Mouse (Mus musculus) midbrain, postnatal 0 days (tissue): ENCODE data around the gene 2610042L04Rik. TPM values are rescaled to one million over a fixed set of nuclear protein-coding genes. Genes with fewer than 3 reads are reported as not detected.
"Not testable (repeated sequence)": the region's sequence is repeated elsewhere in the genome, so short reads cannot be mapped to it uniquely, and the experiment has no call there.

ENCODE experiments used
- ATAC-seq: fragments of 200-750 bp; cut with Nextera tagmentation; 2 replicates; pipeline ENCODE4 v1.8.0; 2017; ENCODE audit warnings: moderate number of reproducible peaks, mild to moderate bottlenecking, moderate TSS enrichment, moderate library complexity; ENCODE audit not compliant: low FRiP score
- DNase-seq: peaks from one replicate; pipeline ENCODE4 v3.0.0-alpha.2; 2015; ENCODE audit warnings: low spot score
- H3K27ac ChIP-seq: fragments of 300-500 bp; sonication (generic); 2 replicates; pipeline ENCODE4 v1.5.1; 2014; ENCODE audit warnings: low read depth, mild to moderate bottlenecking, low read length, mixed read lengths
- H3K27me3 ChIP-seq: fragments of 300-500 bp; sonication (generic); 2 replicates; pipeline ENCODE4 v1.6.1; 2014; ENCODE audit warnings: low read length, control low read depth, mixed read lengths; ENCODE audit not compliant: insufficient read depth
- H3K36me3 ChIP-seq: fragments of 300-500 bp; sonication (generic); 2 replicates; pipeline ENCODE4 v1.6.1; 2014; ENCODE audit warnings: low read length, control low read depth, mixed read lengths; ENCODE audit not compliant: insufficient read depth
- H3K4me1 ChIP-seq: fragments of 300-500 bp; sonication (generic); 2 replicates; pipeline ENCODE4 v1.6.1; 2014; ENCODE audit warnings: mild to moderate bottlenecking, control low read depth, antibody characterized with exemption, low read length, mixed read lengths; ENCODE audit not compliant: insufficient read depth
- H3K4me2 ChIP-seq: fragments of 300-500 bp; sonication (generic); 2 replicates; pipeline ENCODE4 v1.6.1; 2014; ENCODE audit warnings: low read depth, mild to moderate bottlenecking, low read length, mixed read lengths; ENCODE audit not compliant: poor library complexity, severe bottlenecking
- H3K4me3 ChIP-seq: fragments of 300-500 bp; sonication (generic); 2 replicates; pipeline ENCODE4 v1.5.1; 2014; ENCODE audit warnings: low read depth, mild to moderate bottlenecking, low read length, moderate library complexity
- H3K9ac ChIP-seq: fragments of 300-500 bp; sonication (generic); replicated peaks from 2 replicates; pipeline ENCODE4 v1.6.1; 2014; ENCODE audit warnings: mild to moderate bottlenecking, low read length, moderate library complexity, mixed read lengths; ENCODE audit not compliant: poor library complexity, severe bottlenecking
- H3K9me3 ChIP-seq: fragments of 300-500 bp; sonication (generic); 2 replicates; pipeline ENCODE4 v1.6.1; 2016; ENCODE audit warnings: low read length, control low read depth
- WGBS: fragments of 180-500 bp; shearing (Covaris S2); extraction: QIAGEN DNeasy Blood & Tissue Kit; methylation state at CpG from one replicate; pipeline ENCODE4 v1.1.7; 2014; 5-methylcytosine and 5-hydroxymethylcytosine counted together
- polyA plus RNA-seq: library from polyadenylated mRNA; unstranded; fragments of >200 nt; fragmentation: Nextera tagmentation; extraction: Ambion mirVana; gene quantifications from 2 replicates; pipeline ENCODE4 v1.2.1, GENCODE M21; 2015
- total RNA-seq: library from RNA; depleted of rRNA; stranded (reverse); fragments of >200 nt; gene quantifications from 2 replicates; pipeline ENCODE4 v1.2.3, GENCODE M21; 2014; rRNA removed

Gene 2610042L04Rik
- total and polyA plus RNA-seq, 2 experiments from 2014 or later, result 6.8 to 8.7 TPM

- H3K4me3 ChIP-seq, H3K9me3 ChIP-seq, DNase-seq, H3K9ac ChIP-seq, H3K4me2 ChIP-seq, ATAC-seq, H3K36me3 ChIP-seq, H3K27ac ChIP-seq, H3K4me1 ChIP-seq, H3K27me3 ChIP-seq: not testable (repeated sequence)
Observed at GRCm38 (mm10) chr14:4398624-4399023, 64.1 kb downstream of the 2610042L04Rik start.

GRCm38 (mm10) chr14:4400115-4400789, 65.7 kb downstream of the 2610042L04Rik start:
- H3K4me3 ChIP-seq, H3K36me3 ChIP-seq, H3K9me3 ChIP-seq, H3K9ac ChIP-seq, H3K4me2 ChIP-seq, ATAC-seq, H3K27me3 ChIP-seq, H3K27ac ChIP-seq, DNase-seq, H3K4me1 ChIP-seq: not testable (repeated sequence)
- WGBS, result 86% methylated on average over 5 of the region's 5 CpGs

- H3K9ac ChIP-seq, ATAC-seq, H3K27me3 ChIP-seq, H3K9me3 ChIP-seq, DNase-seq, H3K27ac ChIP-seq, H3K4me3 ChIP-seq, H3K4me2 ChIP-seq, H3K36me3 ChIP-seq, H3K4me1 ChIP-seq: not testable (repeated sequence)
- 72% methylated on average over 5 of the region's 5 CpGs for WGBS
Observed at GRCm38 (mm10) chr14:4401245-4401644, 66.7 kb downstream of the 2610042L04Rik start.

GRCm38 (mm10) chr14:4403840-4404239, 69.3 kb downstream of the 2610042L04Rik start:
- H3K27ac ChIP-seq, H3K36me3 ChIP-seq, H3K4me3 ChIP-seq, H3K9ac ChIP-seq, DNase-seq, H3K27me3 ChIP-seq, H3K4me1 ChIP-seq, ATAC-seq, H3K9me3 ChIP-seq, H3K4me2 ChIP-seq: not testable (repeated sequence)

Other genes starting within 250 kb of the 2610042L04Rik start
- 0.60 and 1.6 TPM in 2 replicates for gene Gm8108, start 224.2 kb upstream of the 2610042L04Rik start, total RNA-seq
- gene Gm8108, start 224.2 kb upstream of the 2610042L04Rik start, polyA plus RNA-seq, result 5.4 TPM in 2 replicates
- gene Gm3127, start 169.7 kb upstream of the 2610042L04Rik start, total RNA-seq, result not detected in 2 replicates
- not detected in 2 replicates for gene Gm3127, start 169.7 kb upstream of the 2610042L04Rik start, polyA plus RNA-seq
- 7.2 and 10.0 TPM in 2 replicates for gene Gm2974, start 152.2 kb upstream of the 2610042L04Rik start, total RNA-seq
- gene Gm2974, start 152.2 kb upstream of the 2610042L04Rik start, polyA plus RNA-seq, result 8.7 and 12.0 TPM in 2 replicates
- not detected in 2 replicates for gene Gm3138, start 85.1 kb upstream of the 2610042L04Rik start, total RNA-seq
- not detected in 2 replicates for gene Gm3138, start 85.1 kb upstream of the 2610042L04Rik start, polyA plus RNA-seq
- not detected in 2 replicates for gene Gm3149, start 17.5 kb upstream of the 2610042L04Rik start, total RNA-seq
- gene Gm3149, start 17.5 kb upstream of the 2610042L04Rik start, polyA plus RNA-seq, result 0.16 TPM in 1 of 2 replicates, not detected in the other
- not detected in 2 replicates for gene Gm3159, start 62.8 kb downstream of the 2610042L04Rik start, total RNA-seq
- gene Gm3159, start 62.8 kb downstream of the 2610042L04Rik start, polyA plus RNA-seq, result not detected in 2 replicates
- 2.5 and 4.9 TPM in 2 replicates for gene Gm3164, start 80.7 kb downstream of the 2610042L04Rik start, total RNA-seq
- gene Gm3164, start 80.7 kb downstream of the 2610042L04Rik start, polyA plus RNA-seq, result 5.1 and 6.1 TPM in 2 replicates
- 1.4 TPM in 1 of 2 replicates, not detected in the other for gene Gm3173, start 96.2 kb downstream of the 2610042L04Rik start, total RNA-seq
- 2.8 and 3.4 TPM in 2 replicates for gene Gm3173, start 96.2 kb downstream of the 2610042L04Rik start, polyA plus RNA-seq
- not detected in 2 replicates for gene Gm3182, start 147.0 kb downstream of the 2610042L04Rik start, total RNA-seq
- not detected in 2 replicates for gene Gm3182, start 147.0 kb downstream of the 2610042L04Rik start, polyA plus RNA-seq
- 0.76 TPM in 1 of 2 replicates, not detected in the other for gene Gm3047, start 220.6 kb downstream of the 2610042L04Rik start, total RNA-seq
- gene Gm3047, start 220.6 kb downstream of the 2610042L04Rik start, polyA plus RNA-seq, result not detected in 2 replicates